Mouse (Mus musculus) lung, adult 10 weeks (tissue): Measurements from ENCODE around the gene 4931406C07Rik. TPM values are rescaled to one million over a fixed set of nuclear protein-coding genes. Genes with fewer than 3 reads are reported as not detected.

Source experiments
- polyA plus RNA-seq: library from polyadenylated mRNA; stranded (reverse); fragments of 350-450 nt; fragmentation: Illumina TruSeq; extraction: RNeasy Lipid Tissue Mini Kit (QIAGEN cat#74804); gene quantifications from one replicate; pipeline ENCODE4 v1.2.3, GENCODE M21; 2014; ENCODE audit warnings: low read depth, low replicate concordance; ENCODE audit not compliant: insufficient read depth

Gene 4931406C07Rik
- polyA plus RNA-seq = 22.3 TPM

GRCm38 (mm10) chr9:15306398-15307119 lies at the start of gene 4931406C07Rik:
4931406C07Rik (minus strand) TSS chr9:15306448.

GRCm38 (mm10) chr9:15305503-15306397 lies 498 bp downstream of the 4931406C07Rik start, which contains the start of gene Taf1d:
Taf1d (plus strand) TSS chr9:15306214.

GRCm38 (mm10) chr9:15279649-15280490 lies 26.4 kb downstream of the 4931406C07Rik start, which contains the start of gene Med17:
Med17 (minus strand) TSS chr9:15279931.

GRCm38 (mm10) chr9:15239042-15239925 lies 67.0 kb downstream of the 4931406C07Rik start, which contains the start of gene Vstm5:
Vstm5 (plus strand) TSS chr9:15239045.

Other genes with a start within 250 kb of the 4931406C07Rik start
- not detected for gene Hephl1, start 194.3 kb downstream of the 4931406C07Rik start, polyA plus RNA-seq
- 0.60 TPM for gene Vstm5, start 67.4 kb downstream of the 4931406C07Rik start, polyA plus RNA-seq
- gene Med17, start 26.5 kb downstream of the 4931406C07Rik start, polyA plus RNA-seq = 26.3 TPM
- gene Taf1d, start 234 bp downstream of the 4931406C07Rik start, polyA plus RNA-seq = 17.4 TPM
- 2.6 TPM for gene Cep295, start 51.3 kb upstream of the 4931406C07Rik start, polyA plus RNA-seq
- gene Smco4, start 187.0 kb upstream of the 4931406C07Rik start, polyA plus RNA-seq = 49.6 TPM